Mouse (Mus musculus): ENCODE measurements around the gene Dok1. TPM values are rescaled to one million over a fixed set of nuclear protein-coding genes. Genes with fewer than 3 reads are reported as not detected.

The Dok1 gene
- 1 to 10 TPM; 2.7 to 4.7 TPM for total RNA-seq (2021)
- long read RNA-seq, experiment 1, partial matches to known transcripts, result 0 of 1 reads
- long read RNA-seq, experiment 1, other reads (novel, unspliced or antisense), result 1 of 1 reads
- long read RNA-seq, experiment 2, result 0 reads

- DNase-seq, result peak; percentile 81 to 86
Measured at GRCm38 (mm10) chr6:83033249-83034185, at the start of gene Dok1, which contains the start of gene Loxl3. Gene Dok1, minus strand, starts transcription at chr6:83033471. Gene Loxl3, plus strand, starts transcription at chr6:83034173.

GRCm38 (mm10) chr6:83080210-83080609 lies 46.9 kb upstream of the Dok1 start:
- DNase-seq, result no peak

GRCm38 (mm10) chr6:83078324-83078858 lies 45.1 kb upstream of the Dok1 start:
- peak; percentile 99 to 100 for DNase-seq

GRCm38 (mm10) chr6:83077630-83078323 lies 44.5 kb upstream of the Dok1 start, which contains the start of gene Pcgf1:
Gene Pcgf1, plus strand, starts transcription at chr6:83077869.
- DNase-seq, result peak; percentile 40 to 64

- no peak for DNase-seq
Measured at GRCm38 (mm10) chr6:83074979-83075378, 41.7 kb upstream of the Dok1 start.

GRCm38 (mm10) chr6:83071220-83071619 lies 37.9 kb upstream of the Dok1 start:
- no peak for DNase-seq

GRCm38 (mm10) chr6:83070311-83071219 lies 37.3 kb upstream of the Dok1 start:
- DNase-seq, result peak in 1 of 2 experiments; percentile 58

GRCm38 (mm10) chr6:83070247-83070310 lies 36.8 kb upstream of the Dok1 start, which contains the start of gene Tlx2:
Gene Tlx2, minus strand, starts transcription at chr6:83070293.
- DNase-seq, result no peak

GRCm38 (mm10) chr6:83069488-83070246 lies 36.4 kb upstream of the Dok1 start:
- no peak for DNase-seq

GRCm38 (mm10) chr6:83068706-83069487 lies 35.6 kb upstream of the Dok1 start:
- no peak for DNase-seq

- DNase-seq, result no peak
Measured at GRCm38 (mm10) chr6:83068221-83068620, 35.0 kb upstream of the Dok1 start.

GRCm38 (mm10) chr6:83066441-83066840 lies 33.2 kb upstream of the Dok1 start:
- DNase-seq, result no peak

GRCm38 (mm10) chr6:83065995-83066394 lies 32.7 kb upstream of the Dok1 start:
- no peak for DNase-seq

GRCm38 (mm10) chr6:83058725-83059124 lies 25.5 kb upstream of the Dok1 start:
- DNase-seq, result no peak

- no peak for DNase-seq
Measured at GRCm38 (mm10) chr6:83057790-83058189, 24.5 kb upstream of the Dok1 start, which contains the start of gene Dqx1. Gene Dqx1, plus strand, starts transcription at chr6:83057844.

GRCm38 (mm10) chr6:83054871-83055431 lies 21.7 kb upstream of the Dok1 start, which contains the start of gene Htra2:
Gene Htra2, minus strand, starts transcription at chr6:83055273.
- DNase-seq, result no peak

GRCm38 (mm10) chr6:83054074-83054851 lies 21.0 kb upstream of the Dok1 start, which contains the start of gene Aup1:
Gene Aup1, plus strand, starts transcription at chr6:83054521.
- DNase-seq, result peak; percentile 98 to 99

- no peak for DNase-seq
Measured at GRCm38 (mm10) chr6:83053136-83053960, 20.1 kb upstream of the Dok1 start.

All from heart, adult 18-20 months (tissue).